Mouse (Mus musculus): ENCODE measurements around the gene Syt5.

GRCm38 (mm10) chr7:4498251-4498650, 49.1 kb downstream of the Syt5 start:
- no peak for TF ChIP-seq CTCF (IDR thresholded peaks at IDR 0.05; ENCODE audit: insufficient read depth, low read length)
- 0 out of 2 replicates have a peak, but pooled peaks have one; percentile 4 for TF ChIP-seq POLR2A (IDR thresholded peaks at IDR 0.05; ENCODE audit: borderline replicate concordance, extremely low read depth, low read depth, low read length)
